Mouse (Mus musculus) heart, postnatal 25 days (tissue): ENCODE measurements at regions not wholly inside any gene's neighbourhood (a gene's known extent, or its start where the extent isn't known, plus 50 kb on each side); places are given as distances from the start of the nearest gene placed in this dataset.

Experiments used
- DNase-seq: peaks from one replicate; pipeline ENCODE4 v3.0.0; 2022; ENCODE audit warnings: low spot score
- intact Hi-C: fragments of 180-260 bp; cut with DNase I; formaldehyde crosslinking; loops from one replicate; pipeline ENCODE4 v1.15.1; 2025

DNA sequence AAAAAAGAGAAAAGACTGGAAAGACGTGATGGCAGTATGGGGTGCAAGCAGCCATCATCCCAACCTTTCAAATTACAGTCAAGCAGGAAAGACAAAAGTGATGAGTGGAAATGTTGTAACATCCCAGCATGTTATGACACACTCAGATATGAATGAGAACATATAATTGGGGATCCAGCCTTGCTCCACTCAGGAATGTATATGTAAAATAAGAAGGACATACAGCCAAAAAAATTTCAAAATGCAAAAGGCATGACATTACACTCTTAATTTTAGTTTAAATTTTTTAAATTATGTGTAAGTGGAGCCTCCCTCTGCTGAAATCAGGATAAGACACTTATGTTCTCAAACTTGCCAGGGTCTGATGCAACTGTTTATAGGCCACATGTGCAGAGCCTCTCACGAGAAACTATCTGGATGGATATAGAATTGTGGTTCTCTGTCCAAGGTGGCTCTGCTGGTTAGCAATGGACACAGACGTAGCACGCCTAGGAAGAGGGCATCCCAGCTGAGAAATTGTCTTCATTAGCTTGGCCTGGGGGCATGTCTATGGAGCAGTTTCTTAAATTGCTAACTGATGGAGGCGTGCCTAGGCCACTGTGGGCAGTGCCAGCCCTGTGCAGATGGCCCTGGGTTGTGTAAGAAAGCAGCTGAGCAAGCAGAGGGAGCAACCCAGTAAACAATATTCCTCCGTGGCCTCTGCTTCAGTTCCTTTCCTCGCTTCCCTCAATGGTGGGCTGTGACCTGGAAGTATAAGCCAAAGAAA is 171.5 kb upstream of the Usp24 start:
- intact Hi-C loops, result no loop called here
- DNase-seq, result no peak

DNA sequence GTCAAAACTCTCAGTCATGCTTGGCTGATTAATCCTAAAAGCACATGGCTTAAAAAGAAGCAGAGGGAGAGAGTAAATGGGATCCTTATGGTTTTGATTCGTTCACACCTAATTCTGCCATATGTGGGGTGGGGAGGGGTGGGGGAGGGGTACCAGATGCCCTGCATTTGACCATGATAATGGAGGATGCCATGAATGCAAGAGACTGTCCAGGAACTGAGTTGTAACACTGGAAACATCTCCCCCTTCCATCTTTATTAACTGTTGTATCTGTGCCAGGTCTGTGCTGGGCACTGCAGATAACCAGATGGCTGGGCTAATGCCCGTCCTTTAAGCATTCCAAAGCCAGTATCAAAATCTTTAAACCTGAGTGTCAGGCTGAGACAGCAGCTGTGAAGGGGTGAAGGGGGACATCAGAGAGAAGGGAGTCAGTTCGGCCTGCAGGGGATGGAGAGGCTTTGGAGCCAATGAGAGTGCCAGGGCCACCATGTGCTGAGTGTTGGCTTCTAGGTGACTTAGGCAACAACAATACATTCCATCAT is 169.0 kb upstream of the Usp24 start:
- intact Hi-C loops, result no loop called here
- no peak for DNase-seq

DNA sequence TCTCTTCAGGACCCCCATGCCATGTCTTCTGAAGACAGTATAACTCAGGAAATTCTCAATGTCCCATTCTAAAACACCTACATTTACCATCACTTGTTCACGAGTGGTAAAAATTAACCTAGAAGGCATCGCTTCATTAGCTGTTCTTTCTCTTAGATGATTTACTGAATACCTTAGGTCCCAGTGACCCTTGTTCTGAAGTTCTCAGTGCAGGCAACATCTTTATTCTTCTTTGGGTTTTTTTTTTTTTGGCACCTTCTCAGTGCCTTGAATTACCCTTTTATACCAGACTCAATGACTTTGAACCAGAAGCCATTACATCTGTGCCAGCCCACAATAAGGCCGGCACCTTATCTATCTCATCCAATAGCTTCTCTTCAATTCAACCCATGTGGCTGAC is 167.1 kb upstream of the Usp24 start:
- intact Hi-C loops, result no loop called here
- no peak for DNase-seq

DNA sequence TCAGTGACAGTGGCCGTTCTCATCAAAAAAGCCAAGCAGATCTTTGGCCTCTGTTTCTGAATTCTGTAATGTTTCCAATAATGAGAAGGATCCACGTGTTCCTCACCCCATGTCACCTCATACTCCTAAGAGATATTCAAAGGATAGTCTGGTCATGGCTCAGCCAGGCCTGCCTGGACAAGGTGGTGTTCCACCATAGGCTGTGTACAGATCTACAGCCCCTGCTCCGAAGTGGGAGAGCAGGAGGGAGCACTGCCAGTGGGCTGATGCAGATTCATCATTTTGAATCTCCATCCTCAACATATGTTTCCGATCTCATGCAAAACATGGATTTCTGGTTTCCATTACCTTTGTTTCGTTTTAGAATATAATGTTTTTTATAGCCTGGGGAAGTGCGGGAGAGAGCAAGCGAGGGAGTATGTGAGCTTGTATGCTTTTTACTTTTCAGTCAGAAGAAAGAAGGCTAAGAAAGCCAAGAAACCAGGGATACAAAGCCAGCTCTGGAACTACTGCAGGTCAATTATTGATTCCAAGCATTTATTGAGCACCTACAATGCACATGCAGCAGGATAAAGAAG is 166.5 kb upstream of the Usp24 start:
- no peak for DNase-seq
- intact Hi-C loops, result no loop called here

DNA sequence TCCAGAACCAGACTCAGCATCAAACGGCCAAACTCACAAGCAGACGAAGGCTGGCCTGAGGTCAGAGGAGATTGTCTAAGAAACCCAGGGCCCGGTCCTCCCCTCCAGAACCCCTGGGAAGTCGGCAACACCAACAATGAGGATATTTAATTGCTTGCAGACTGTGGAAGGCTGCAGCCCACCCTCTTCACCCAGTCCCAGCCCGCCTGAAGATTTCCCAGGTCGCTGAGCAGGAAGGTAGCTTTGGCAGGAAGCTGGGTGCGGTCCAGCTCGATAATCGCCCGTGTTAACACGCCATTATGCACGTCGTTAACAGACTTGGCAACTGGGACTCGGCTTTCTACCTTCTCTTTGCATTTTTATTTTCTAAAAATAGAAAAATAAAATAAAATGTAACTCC is 165.2 kb upstream of the Usp24 start:
- no peak for DNase-seq
- intact Hi-C loops, result no loop called here

DNA sequence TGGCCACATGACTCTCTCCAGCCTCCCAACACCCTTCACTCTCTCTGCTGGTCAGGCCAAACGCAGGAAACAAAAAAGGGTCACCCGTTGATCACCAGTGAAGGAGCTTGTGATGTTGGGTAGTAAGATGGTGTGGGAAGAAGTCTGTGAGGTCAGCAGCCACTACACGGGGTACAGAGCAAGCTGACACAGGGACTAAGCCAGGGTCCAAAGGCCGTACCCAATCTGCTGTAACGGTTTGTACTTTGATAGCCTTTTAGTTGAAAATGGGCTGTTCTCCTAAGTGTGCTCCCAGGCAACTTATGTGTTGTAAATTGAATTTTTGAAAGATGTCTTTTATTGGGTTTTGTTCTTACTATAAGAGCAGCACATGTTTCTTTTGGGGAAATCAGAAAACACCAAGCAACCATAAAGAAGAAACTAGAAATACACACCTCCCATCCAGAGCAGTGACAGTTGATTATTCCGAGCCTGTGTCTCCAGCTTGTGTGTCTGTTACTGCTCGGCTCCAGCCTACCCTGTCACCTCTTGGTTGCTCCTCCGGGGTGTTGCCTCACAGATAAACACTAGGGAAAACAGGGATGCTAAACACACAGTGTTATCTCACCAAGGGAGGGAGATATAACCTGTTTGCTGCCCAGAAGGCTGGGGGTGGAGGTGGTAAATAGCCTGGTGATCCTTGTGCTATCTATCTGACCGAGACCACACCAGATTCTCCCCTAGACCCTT is 158.4 kb upstream of the Usp24 start:
- intact Hi-C loops, result no loop called here
- DNase-seq, result no peak

GRCm38 (mm10) chr4:106161592-106161991 is 154.4 kb upstream of the Usp24 start:
- intact Hi-C loops, result no loop called here
- no peak for DNase-seq

DNA sequence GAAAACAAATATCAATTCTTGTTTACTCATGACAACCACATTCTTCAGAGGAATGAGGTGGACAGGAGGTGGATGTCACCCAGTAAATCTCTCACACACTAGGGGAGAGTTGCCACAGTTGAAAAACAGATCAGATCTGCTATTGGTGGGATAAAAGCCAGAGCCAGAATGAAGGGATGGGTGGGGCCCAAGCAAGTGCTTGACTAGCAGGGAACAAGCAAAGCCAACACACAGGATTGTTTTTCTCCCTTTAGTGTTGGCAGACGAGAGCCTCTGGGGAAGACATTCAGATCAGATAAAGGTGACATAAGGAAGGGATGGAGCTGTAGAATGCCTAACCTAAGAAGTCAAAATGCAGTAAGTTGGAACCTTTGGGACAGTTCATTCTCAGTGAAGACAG is 153.5 kb upstream of the Usp24 start:
- DNase-seq, result no peak
- intact Hi-C loops, result no loop called here

DNA sequence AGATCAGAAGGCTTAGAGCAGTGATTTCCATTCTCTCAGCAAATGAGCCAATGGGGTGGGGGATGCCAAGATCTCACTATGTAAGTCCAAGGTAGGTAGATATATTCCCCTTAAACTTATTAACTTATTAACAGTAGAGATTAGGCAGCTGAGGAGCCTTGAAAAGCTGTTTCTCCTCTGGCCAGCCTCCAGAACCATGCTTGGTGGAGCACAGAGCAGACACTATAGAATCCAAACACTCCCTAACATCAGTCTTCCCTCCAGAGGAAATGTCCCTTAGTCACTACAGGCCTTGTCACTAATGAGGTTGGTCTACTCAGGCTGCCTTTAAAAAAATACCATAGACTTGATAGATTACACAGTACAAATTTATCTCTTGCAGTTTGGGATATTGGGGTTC is 152.8 kb upstream of the Usp24 start:
- no peak for DNase-seq
- intact Hi-C loops, result no loop called here

DNA sequence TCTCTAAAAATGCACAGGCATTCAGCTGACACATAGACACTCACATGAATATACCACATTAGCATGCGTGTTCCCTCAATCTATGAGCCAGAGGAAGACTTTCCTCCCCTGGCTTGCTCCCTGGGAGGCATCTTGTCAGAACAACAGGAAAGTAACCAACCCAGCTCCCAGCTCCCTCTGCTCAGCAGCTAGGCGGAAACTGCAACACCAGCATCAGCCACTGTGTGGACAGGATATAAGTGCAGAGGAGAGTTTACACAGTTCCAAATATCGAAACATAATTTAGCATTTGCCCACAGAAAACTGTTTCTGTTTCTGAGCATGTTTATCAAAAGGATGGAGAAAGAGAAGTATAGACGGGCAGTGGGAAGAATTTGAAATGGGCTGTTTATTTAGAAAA is 148.3 kb upstream of the Usp24 start:
- intact Hi-C loops, result no loop called here
- no peak for DNase-seq

DNA sequence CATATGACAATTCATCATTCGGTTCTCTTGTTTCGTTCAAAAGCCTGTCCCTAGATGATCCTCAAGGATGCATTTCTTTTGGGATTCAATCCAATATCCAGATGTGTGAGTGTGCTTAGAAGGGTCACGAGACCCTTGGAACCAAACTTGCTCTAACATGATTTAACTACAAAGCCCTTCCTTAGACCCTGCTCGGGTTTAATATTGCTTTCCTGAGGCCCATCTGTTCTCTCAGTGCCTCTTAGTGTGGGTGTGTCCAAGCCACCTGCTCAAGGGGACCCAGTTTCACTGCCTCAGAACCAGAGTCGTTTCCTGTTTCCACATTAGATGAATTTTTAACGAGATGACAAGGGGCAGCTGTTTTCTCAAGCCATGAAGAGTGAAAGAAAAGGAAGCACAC is 147.3 kb upstream of the Usp24 start:
- intact Hi-C loops, result no loop called here
- no peak for DNase-seq

- intact Hi-C loops, result no loop called here
- DNase-seq, result no peak
These were observed 146.5 kb upstream of the Usp24 start for GRCm38 (mm10) chr4:106169466-106169865.

DNA sequence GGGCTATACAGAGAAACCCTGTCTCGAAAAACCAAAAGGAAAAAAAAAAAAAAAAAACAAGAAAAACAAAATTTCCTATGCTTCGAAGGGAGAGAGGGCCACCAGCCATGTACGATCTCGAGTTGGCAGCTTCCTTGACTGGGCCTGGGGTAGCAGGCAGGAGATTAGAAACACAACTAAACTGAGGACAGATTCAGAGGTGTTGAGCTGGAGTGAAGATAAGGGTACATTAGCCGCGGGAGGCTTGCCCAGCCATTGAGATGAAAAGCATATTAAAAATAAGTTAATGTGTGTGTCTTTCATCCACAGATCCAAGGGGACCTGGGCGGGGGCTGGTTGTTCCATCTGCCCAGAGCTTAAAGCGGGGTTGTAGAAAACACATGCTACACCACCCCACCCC is 145.3 kb upstream of the Usp24 start:
- DNase-seq, result no peak
- intact Hi-C loops, result no loop called here

DNA sequence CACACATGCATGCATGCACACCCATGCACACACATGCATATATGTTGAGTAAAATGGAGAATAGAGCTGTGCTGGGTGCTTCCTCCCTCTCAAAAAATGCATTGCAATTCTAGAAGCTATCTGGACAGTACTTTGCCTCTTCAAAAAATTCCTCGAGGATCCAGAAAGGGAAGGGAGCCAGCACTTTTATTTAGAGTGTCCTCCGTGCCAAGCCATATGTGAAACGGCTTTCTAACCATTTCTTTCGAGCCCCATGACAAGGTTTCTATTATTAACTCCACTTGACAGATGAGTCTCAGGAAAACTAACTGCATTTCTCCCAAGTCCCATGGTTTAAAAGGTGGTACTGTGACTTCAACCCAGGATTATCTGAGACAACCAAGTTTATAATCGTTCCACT is 140.7 kb upstream of the Usp24 start:
- no peak for DNase-seq
- intact Hi-C loops, result no loop called here

DNA sequence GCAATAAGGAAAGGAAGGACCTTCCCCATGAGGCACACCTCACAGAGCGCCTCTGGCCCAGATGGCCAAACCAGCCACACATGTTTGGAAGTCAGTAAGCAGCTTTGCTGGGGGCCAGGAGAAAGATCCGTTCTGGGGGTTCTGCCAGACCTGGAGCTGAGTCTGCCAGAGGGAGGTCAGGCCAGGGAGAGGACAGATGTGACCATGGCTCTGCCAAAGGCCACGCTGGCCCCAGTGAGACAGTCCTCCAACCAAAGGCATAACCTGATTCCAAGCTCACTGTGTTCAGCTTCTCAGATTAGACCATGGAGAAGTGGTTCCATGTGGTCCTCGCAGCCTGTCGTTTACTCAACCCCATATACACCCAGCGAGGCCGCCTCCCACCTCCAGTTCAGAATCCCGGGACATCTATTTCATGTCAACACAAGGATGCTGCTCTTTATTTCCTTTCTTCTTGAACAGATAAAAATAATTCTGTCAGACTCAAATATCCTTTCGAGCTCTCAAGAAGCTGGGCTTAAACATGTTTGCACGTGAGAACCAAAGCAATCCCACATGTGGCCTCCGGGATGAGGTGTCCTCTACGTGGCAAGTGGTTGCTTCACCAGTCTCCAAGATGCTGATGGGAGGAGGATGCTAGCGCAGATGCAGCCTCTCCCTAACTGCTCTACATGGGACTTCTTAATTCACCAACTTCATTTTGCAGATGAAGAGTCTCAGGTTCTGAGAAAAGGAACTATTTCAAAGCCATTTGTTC is 130.1 kb upstream of the Usp24 start:
- peak; percentile 70 for DNase-seq
- intact Hi-C loops, result no loop called here

- intact Hi-C loops, result no loop called here
- DNase-seq, result peak; percentile 23
These were observed 129.3 kb upstream of the Usp24 start for GRCm38 (mm10) chr4:106186684-106187083.

DNA sequence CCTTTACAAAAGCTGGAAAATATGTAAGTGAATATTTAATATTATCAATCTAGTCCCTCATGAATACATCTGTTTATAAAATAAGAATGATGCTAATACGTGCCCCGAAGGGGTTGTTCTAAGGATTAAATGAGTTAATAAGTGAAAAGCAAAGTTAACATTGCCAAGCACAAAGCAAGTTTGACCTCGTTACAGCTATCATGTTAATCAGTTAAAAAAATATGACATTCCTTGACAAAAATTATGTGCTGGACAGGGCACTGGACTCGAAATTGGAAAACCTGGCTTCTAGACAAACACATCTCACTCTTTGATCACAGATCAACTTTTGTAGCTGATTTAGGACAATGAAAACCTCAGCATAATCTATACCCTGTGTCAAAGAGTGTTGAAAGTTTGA is 125.8 kb upstream of the Usp24 start:
- intact Hi-C loops, result no loop called here
- no peak for DNase-seq

- intact Hi-C loops, result no loop called here
- DNase-seq, result no peak
These were observed 124.7 kb upstream of the Usp24 start for GRCm38 (mm10) chr4:106191331-106191730.

DNA sequence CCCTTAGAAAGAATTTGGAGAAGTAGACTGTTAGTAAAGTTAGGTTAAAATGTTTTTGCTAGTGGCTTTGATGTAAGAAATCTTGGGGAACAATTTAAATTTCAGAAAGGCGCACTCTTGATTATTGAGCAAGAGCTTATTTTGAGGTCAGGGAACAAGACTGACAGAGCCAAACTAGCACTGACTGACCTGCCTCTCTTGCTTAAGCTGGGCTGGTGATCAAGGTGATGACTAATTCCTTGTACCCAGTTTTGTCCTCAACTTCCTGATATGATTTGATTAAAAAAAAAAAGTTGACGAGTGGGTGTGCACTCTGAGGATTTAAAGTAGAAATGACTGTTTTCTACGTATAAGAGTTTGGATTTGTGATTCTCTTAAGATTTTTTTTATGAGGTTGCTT is 124.2 kb upstream of the Usp24 start:
- DNase-seq, result no peak
- intact Hi-C loops, result no loop called here

DNA sequence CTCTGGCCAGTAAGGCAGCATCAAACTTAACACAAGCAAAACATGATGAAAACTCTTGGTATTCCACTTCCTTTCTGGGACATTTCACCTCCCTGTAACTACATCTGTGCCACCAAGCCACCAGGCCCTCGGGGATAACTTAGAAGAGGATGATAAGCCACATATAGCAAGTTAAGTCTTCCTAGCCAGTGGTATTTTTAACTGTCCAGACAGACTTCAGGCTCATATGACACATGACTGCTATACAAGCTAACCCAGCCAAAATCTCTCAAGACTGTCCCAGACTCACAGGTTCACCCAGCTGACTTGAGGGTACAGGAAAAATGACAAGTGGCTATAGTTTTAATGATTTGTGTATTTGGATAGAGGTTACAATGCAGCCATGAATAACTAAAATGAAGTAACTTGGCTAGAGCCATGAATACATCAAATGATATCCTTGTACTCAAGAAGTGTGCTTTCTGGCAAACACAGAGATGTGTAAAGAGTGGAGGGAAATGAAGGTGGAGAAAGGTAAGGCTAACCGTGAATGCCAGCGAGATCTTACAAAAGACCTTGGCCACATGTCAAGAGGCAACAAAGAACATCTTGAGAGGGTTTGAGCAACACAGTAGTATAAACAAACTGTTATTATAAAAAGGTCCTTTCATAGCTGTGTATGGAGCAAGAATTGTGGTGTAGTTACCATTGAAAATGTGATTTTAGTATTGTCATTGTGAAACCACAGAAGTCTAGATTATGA is 122.6 kb upstream of the Usp24 start:
- intact Hi-C loops, result no loop called here
- DNase-seq, result no peak
